Mouse (Mus musculus) stomach, embryonic 14.5 days (tissue): ENCODE results near the gene Kcnk6. TPM values are rescaled to one million over a fixed set of nuclear protein-coding genes. Genes with fewer than 3 reads are reported as not detected.

Experiments used
- ATAC-seq: fragments of 200-750 bp; cut with Nextera tagmentation; 2 replicates; pipeline ENCODE4 v1.8.0; 2017; ENCODE audit warnings: low read depth, moderate TSS enrichment; ENCODE audit not compliant: insufficient number of reproducible peaks, insufficient read depth, low FRiP score
- H3K27ac ChIP-seq: fragments of 300-500 bp; sonication (generic); 2 replicates; pipeline ENCODE4 v1.5.1; 2014; ENCODE audit warnings: mild to moderate bottlenecking, low read length, moderate library complexity, mixed read lengths
- H3K27me3 ChIP-seq: fragments of 300-500 bp; sonication (generic); 2 replicates; pipeline ENCODE4 v1.6.1; 2014; ENCODE audit warnings: low read length, control low read depth, mixed read lengths; ENCODE audit not compliant: control insufficient read depth, insufficient read depth
- H3K36me3 ChIP-seq: fragments of 300-500 bp; sonication (generic); 2 replicates; pipeline ENCODE4 v1.6.1; 2014; ENCODE audit warnings: mild to moderate bottlenecking, control low read depth, low read length, moderate library complexity, mixed read lengths; ENCODE audit not compliant: control insufficient read depth, insufficient read depth
- H3K4me1 ChIP-seq: fragments of 300-500 bp; sonication (generic); 2 replicates; pipeline ENCODE4 v1.6.1; 2014; ENCODE audit warnings: low read length, control low read depth, mixed read lengths; ENCODE audit not compliant: control insufficient read depth, insufficient read depth
- H3K4me2 ChIP-seq: fragments of 300-500 bp; sonication (generic); replicated peaks from 2 replicates; pipeline ENCODE4 v1.6.1; 2014; ENCODE audit warnings: low read depth, low read length, control low read depth
- H3K4me3 ChIP-seq: fragments of 300-500 bp; sonication (generic); 2 replicates; pipeline ENCODE4 v1.5.1; 2014; ENCODE audit warnings: low read depth, low read length, control low read depth
- H3K9ac ChIP-seq: fragments of 300-500 bp; sonication (generic); replicated peaks from 2 replicates; pipeline ENCODE4 v1.6.1; 2014; ENCODE audit warnings: low read depth, mild to moderate bottlenecking, control low read depth, low read length, moderate library complexity, mixed read lengths
- H3K9me3 ChIP-seq: fragments of 300-500 bp; sonication (generic); 2 replicates; pipeline ENCODE4 v1.6.1; 2016; ENCODE audit warnings: low read depth, low read length, control low read depth; ENCODE audit not compliant: control insufficient read depth
- WGBS: fragments of 180-500 bp; shearing (Covaris S2); extraction: QIAGEN DNeasy Blood & Tissue Kit; methylation state at CpG from one replicate; pipeline ENCODE4 v1.1.7; 2014; 5-methylcytosine and 5-hydroxymethylcytosine counted together
- polyA plus RNA-seq: library from polyadenylated mRNA; unstranded; fragments of >200 nt; fragmentation: Nextera tagmentation; extraction: Ambion mirVana; gene quantifications from 2 replicates; pipeline ENCODE4 v1.2.1, GENCODE M21; 2014

Gene Kcnk6
- 0.73 and 0.98 TPM in 2 replicates for polyA plus RNA-seq

DNA sequence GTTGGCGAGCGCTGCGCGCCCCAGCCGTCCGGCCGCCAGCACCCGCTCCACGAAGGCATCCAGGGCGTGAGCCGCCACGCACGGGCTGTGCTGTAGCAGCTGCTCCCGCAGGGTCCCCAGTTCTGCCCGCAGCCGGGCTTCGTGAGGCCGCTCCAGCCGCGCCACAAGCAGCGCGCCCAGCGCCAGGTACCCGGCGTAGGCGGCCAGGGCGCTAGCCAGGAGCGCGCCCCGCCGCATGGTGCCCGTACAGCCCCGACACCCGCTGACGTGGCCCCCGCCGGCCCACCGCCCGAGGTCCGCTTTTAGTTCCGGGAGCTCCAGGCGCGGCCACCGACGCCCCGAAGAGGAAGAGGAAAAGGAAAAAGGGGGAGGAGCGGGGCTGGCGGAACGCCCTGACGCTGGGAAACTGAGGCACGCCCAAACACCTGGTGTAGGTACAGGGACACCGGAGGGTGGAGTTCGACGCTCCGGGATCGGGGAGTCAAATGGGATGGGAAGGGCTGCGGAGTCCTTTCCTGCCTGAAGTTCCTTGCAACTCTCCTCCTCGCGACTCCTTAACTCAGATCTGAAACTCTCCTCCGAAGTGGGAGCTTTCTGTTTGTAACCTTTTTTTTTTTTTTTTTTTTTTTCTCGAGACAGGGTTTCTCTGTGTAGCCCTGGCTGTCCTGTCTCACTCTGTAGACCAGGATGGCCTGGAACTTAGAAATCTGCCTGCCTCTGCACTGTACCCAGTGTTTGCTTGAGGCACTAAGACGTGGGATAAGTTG lies at the start of gene Kcnk6:
Gene Kcnk6 (minus strand): TSS at position 269 of the 767 bp plus-strand sequence.
- Histone ChIP-seq H3K36me3 (no peaks in the 10 kb centered on the region), H3K27ac (no peak within 1 kb of the TSS), H3K4me3 (peak within 1 kb of the TSS; percentile 60), H3K4me2 (peak within 1 kb of the TSS; percentile 96), H3K9ac (peak within 1 kb of the TSS; percentile 61), H3K27me3 (no peaks in the 10 kb centered on the region; the same call in 1 of the 2 replicates), H3K9me3 (no peaks in the 10 kb centered on the region), H3K4me1 (no peaks in the 10 kb centered on the region)
- ATAC-seq, result peak; percentile 33; the same call in 1 of the 2 replicates
- 1% methylated on average over 60 of the region's 62 CpGs for WGBS

DNA sequence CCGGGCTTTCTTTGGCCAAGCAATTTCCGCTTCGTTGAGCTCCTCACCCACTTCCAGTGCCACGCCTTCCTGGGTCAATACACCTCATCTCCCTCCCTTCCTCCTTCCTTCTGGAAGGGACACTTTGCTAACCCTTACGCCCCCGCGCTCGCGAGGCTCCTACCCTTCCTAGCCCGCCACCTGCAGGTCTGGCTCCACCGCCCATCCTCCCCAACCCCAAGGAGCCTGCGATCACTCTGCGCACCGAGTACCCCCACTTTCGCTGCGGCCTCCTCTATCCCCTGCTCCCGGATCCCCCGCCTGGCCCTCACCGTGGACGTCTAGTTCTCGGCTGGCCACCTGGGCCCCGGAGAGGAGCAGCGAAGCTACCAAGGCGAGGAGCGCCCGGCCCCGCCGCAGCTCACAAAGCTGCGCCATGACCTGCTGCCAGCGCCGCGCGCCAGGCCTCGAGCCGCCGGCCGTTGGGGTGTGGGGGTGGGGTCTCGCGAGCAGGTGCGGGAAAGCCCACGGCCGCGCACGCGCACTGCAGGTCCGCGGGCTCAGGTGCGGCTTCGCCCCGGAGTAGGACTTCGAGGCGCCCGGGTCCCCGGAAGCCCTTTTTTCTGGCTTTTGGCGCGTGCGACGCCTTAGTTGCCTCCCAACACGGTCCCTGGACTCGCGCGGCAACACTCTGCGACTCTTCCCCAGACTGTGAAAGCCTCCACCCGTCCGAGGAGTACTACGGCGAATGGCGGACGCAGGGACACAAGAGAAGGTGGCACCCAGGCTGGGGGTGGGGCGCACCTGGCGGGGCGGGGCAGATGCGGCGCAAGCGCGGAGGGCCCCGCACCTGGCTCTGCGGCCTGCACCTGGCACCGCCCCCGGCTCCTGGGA lies 49.1 kb upstream of the Kcnk6 start, which contains the start of gene Spint2:
Gene Spint2 (minus strand): TSS at position 712 of the 873 bp plus-strand sequence.
- H3K27me3 ChIP-seq, result 0 out of 2 replicates have a peak, but pooled peaks cover 6% of the 10 kb centered on the region
- peak within 1 kb of the TSS; percentile 74 for H3K4me2 ChIP-seq
- ATAC-seq, result peak; percentile 91
- peak within 1 kb of the TSS; percentile 86 for H3K27ac ChIP-seq
- no peaks in the 10 kb centered on the region for H3K36me3 ChIP-seq
- no peaks in the 10 kb centered on the region for H3K9me3 ChIP-seq
- peaks cover 14% of the 10 kb centered on the region; the same call in 1 of the 2 replicates for H3K4me1 ChIP-seq
- H3K4me3 ChIP-seq, result peak within 1 kb of the TSS; percentile 48
- under 1% methylated on average over 69 of the region's 80 CpGs for WGBS
- peak within 1 kb of the TSS; percentile 57 for H3K9ac ChIP-seq

DNA sequence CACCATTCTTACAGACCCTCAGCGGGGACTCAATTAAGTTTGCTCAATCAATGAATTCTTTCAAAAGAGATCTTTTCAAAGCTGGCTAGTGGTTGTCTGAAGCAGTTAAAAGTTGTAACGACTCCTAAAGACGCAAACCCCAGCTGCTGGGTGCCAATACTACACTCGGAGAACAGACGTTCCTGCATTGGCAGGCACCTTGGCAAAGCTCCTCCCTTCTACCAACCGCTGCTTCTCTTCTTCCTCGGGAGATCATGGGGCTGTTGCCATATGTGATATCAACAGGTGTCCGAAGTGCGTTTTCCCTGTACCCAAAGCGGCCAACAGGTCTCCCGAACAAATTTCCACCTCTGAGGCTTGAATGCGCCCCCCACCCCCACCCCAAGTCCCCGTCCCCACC lies 48.5 kb upstream of the Kcnk6 start:
- Histone ChIP-seq H3K27me3 (0 out of 2 replicates have a peak, but pooled peaks cover 6% of the 10 kb centered on the region), H3K36me3 (no peaks in the 10 kb centered on the region), H3K4me1 (peaks cover 15% of the 10 kb centered on the region; the same call in 1 of the 2 replicates), H3K9me3 (no peaks in the 10 kb centered on the region), H3K9ac (0 out of 2 replicates have a peak overlapping the region, but pooled peaks have one; percentile 57), H3K4me2 (peak overlapping the region; percentile 74), H3K4me3 (peak overlapping the region; percentile 48), H3K27ac (no peak overlapping the region)
- ATAC-seq, result no peak
- 9% methylated on average over 13 of the region's 13 CpGs for WGBS

DNA sequence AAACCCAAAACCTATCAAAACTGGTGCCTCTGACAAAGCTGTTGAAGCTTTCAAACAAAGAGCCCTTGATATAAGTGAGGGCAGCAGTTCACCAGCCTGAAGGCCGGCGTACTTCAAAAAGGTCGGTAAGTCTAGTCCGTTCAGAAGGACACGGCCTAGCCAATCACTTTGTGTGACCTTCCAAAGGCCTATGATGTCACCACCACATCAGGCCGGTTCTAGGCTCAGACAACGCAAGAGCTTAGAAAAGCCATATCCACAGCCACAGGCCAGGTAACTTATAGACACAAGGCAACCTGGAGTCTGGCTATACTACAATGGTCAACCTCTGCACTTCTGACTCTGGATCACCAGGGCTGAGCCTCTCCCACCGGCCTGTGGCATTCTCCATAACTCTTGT lies 47.6 kb upstream of the Kcnk6 start:
- H3K4me2 ChIP-seq, result peak overlapping the region; percentile 74
- no peak for ATAC-seq
- no peak overlapping the region for H3K9ac ChIP-seq
- WGBS, result 46% methylated on average over 8 of the region's 8 CpGs
- H3K27ac ChIP-seq, result no peak overlapping the region
- H3K9me3 ChIP-seq, result no peaks in the 10 kb centered on the region
- 0 out of 2 replicates have a peak, but pooled peaks cover 6% of the 10 kb centered on the region for H3K27me3 ChIP-seq
- peaks cover 15% of the 10 kb centered on the region; the same call in 1 of the 2 replicates for H3K4me1 ChIP-seq
- H3K36me3 ChIP-seq, result no peaks in the 10 kb centered on the region
- peak overlapping the region; percentile 48; the same call in 1 of the 2 replicates for H3K4me3 ChIP-seq

DNA sequence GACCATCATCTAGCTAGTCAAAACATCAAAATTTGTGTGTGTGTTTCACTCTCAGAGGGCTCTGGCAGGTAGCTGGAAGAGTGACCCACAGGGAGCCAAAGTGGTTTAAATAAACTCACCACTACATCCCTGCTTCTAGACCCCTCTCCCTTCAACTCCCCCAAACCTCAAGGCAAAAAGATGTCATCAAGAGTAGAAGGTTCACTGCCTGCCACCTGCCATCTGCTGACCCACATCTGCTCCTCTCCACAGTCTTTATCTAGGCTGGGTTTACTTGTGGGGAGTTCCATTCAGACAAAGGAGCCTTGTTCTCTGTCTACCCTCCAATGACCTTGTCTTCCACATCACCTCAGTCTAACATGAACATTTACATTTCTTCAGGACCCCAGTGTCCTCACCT lies 46.9 kb upstream of the Kcnk6 start:
- H3K27ac ChIP-seq, result no peak overlapping the region
- H3K4me1 ChIP-seq, result peaks cover 15% of the 10 kb centered on the region; the same call in 1 of the 2 replicates
- no peak overlapping the region for H3K9ac ChIP-seq
- no peaks in the 10 kb centered on the region for H3K9me3 ChIP-seq
- H3K36me3 ChIP-seq, result no peaks in the 10 kb centered on the region
- no peak overlapping the region for H3K4me3 ChIP-seq
- ATAC-seq, result no peak
- peak overlapping the region; percentile 74; the same call in 1 of the 2 replicates for H3K4me2 ChIP-seq
- H3K27me3 ChIP-seq, result 0 out of 2 replicates have a peak, but pooled peaks cover 6% of the 10 kb centered on the region

DNA sequence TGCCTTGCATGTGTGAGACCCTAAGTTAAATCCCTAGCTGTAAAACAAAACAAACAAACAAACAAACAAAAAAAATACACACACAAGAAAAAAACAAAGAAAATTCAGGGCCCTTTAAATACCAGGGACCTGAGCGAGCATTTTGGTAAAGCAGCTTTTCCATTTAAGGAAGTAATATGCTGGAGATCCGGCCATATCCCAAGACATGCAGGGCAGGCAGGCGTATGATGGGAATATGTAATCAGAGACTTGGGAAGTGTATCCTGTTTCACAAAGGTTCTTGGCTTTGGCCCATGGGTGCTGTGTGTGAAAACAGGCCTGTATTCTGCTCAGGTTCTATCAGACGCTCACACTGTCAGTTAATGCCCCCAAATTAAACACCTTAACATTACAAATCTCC lies 45.2 kb upstream of the Kcnk6 start:
- Histone ChIP-seq H3K4me2 (no peak overlapping the region), H3K4me3 (no peak overlapping the region), H3K9me3 (no peaks in the 10 kb centered on the region), H3K36me3 (no peaks in the 10 kb centered on the region), H3K9ac (no peak overlapping the region), H3K4me1 (peaks cover 13% of the 10 kb centered on the region; the same call in 1 of the 2 replicates), H3K27ac (no peak overlapping the region), H3K27me3 (0 out of 2 replicates have a peak, but pooled peaks cover 3% of the 10 kb centered on the region)
- no peak for ATAC-seq
- 86% methylated on average over 4 of the region's 4 CpGs for WGBS

DNA sequence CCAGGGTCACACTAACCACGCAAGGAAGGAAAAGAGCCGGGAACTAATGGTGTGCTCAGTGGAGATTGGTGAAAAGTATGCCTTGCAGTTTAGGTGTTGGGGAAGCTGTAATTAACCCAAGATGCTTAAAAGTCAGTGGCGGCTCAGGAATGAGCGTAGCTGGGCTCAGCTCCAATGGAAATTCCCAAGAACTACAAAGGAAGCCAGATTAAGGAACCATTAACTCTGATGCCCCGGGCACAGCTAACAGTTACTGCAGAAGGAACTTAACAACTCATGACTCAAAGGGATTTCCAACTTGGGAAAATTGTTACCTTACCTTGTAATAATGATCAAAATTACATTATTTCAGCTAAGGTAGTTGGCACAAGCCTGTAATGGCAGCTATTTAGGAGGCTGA lies 44.4 kb upstream of the Kcnk6 start:
- 81% methylated on average over 5 of the region's 5 CpGs for WGBS
- Histone ChIP-seq H3K27me3 (no peaks in the 10 kb centered on the region), H3K4me1 (peaks cover 8% of the 10 kb centered on the region; the same call in 1 of the 2 replicates), H3K4me2 (no peak overlapping the region), H3K9me3 (no peaks in the 10 kb centered on the region), H3K36me3 (no peaks in the 10 kb centered on the region), H3K4me3 (no peak overlapping the region), H3K9ac (no peak overlapping the region), H3K27ac (no peak overlapping the region)
- ATAC-seq, result no peak
